Mouse (Mus musculus): Measurements from ENCODE around the gene Prr29. TPM values are rescaled to one million over a fixed set of nuclear protein-coding genes. Genes with fewer than 3 reads are reported as not detected.
"Not testable (repeated sequence)": the region's sequence is repeated elsewhere in the genome, so short reads cannot be mapped to it uniquely, and the experiment has no call there.

Prr29 gene
- total RNA-seq, 2 experiments from 2014 or later, result not detected

GRCm38 (mm10) chr11:106391546-106392188 is 26.4 kb downstream of the Prr29 start:
- DNase-seq (ENCODE audit: extremely low spot score in 1 of 2, low spot score in 2 of 2), result peak; percentile 63 to 74
- intact Hi-C loops (cut with DNase I), result loop anchor here (5.0 kb wide), 1 partner anchor 64 kb away; no protein-coding TSS in a partner anchor

GRCm38 (mm10) chr11:106392597-106393330 is 27.5 kb downstream of the Prr29 start:
- intact Hi-C loops (cut with DNase I), result loop anchor here (5.0 kb wide), 1 partner anchor 65 kb away; no protein-coding TSS in a partner anchor
- DNase-seq (ENCODE audit: extremely low spot score in 1 of 2, low spot score in 2 of 2), result no peak

GRCm38 (mm10) chr11:106393331-106393616 is 28.0 kb downstream of the Prr29 start:
- DNase-seq (ENCODE audit: extremely low spot score in 1 of 2, low spot score in 2 of 2), result no peak
- intact Hi-C loops (cut with DNase I), result loop anchor here (5.0 kb wide), 1 partner anchor 66 kb away; no protein-coding TSS in a partner anchor

- intact Hi-C loops (cut with DNase I), result loop anchor here (5.0 kb wide), 1 partner anchor 67 kb away; no protein-coding TSS in a partner anchor
- DNase-seq (ENCODE audit: extremely low spot score in 1 of 2, low spot score in 2 of 2), result not testable (repeated sequence)
These were observed 28.8 kb downstream of the Prr29 start for GRCm38 (mm10) chr11:106394055-106394454.

GRCm38 (mm10) chr11:106397656-106398055 is 32.4 kb downstream of the Prr29 start:
- no peak for DNase-seq (ENCODE audit: extremely low spot score in 1 of 2, low spot score in 2 of 2)
- intact Hi-C loops (cut with DNase I), result no loop called here

GRCm38 (mm10) chr11:106398481-106398880 is 33.2 kb downstream of the Prr29 start:
- no peak for DNase-seq (ENCODE audit: extremely low spot score in 1 of 2, low spot score in 2 of 2)
- intact Hi-C loops (cut with DNase I), result no loop called here

- intact Hi-C loops (cut with DNase I), result no loop called here
- no peak for DNase-seq (ENCODE audit: extremely low spot score in 1 of 2, low spot score in 2 of 2)
These were observed 44.7 kb downstream of the Prr29 start for GRCm38 (mm10) chr11:106410011-106410410.

GRCm38 (mm10) chr11:106410507-106410906 is 45.2 kb downstream of the Prr29 start:
- intact Hi-C loops (cut with DNase I), result no loop called here
- DNase-seq (ENCODE audit: extremely low spot score in 1 of 2, low spot score in 2 of 2), result no peak

GRCm38 (mm10) chr11:106411157-106411556 is 45.9 kb downstream of the Prr29 start:
- intact Hi-C loops (cut with DNase I), result no loop called here
- DNase-seq (ENCODE audit: extremely low spot score in 1 of 2, low spot score in 2 of 2), result no peak

- intact Hi-C loops (cut with DNase I), result no loop called here
- no peak for DNase-seq (ENCODE audit: extremely low spot score in 1 of 2, low spot score in 2 of 2)
These were observed 47.5 kb downstream of the Prr29 start for GRCm38 (mm10) chr11:106412641-106413360.

GRCm38 (mm10) chr11:106416331-106416730 is 51.1 kb downstream of the Prr29 start:
- intact Hi-C loops (cut with DNase I), result loop anchor here (5.0 kb wide), 2 partner anchors 211 to 326 kb away; no protein-coding TSS in a partner anchor
- DNase-seq (ENCODE audit: extremely low spot score in 1 of 2, low spot score in 2 of 2), result no peak

GRCm38 (mm10) chr11:106417860-106418259 is 52.6 kb downstream of the Prr29 start:
- intact Hi-C loops (cut with DNase I), result loop anchor here (1.0 to 5.0 kb wide), 3 partner anchors 74 to 324 kb away; no protein-coding TSS in a partner anchor
- no peak for DNase-seq (ENCODE audit: extremely low spot score in 1 of 2, low spot score in 2 of 2)

GRCm38 (mm10) chr11:106418622-106419196 is 53.4 kb downstream of the Prr29 start:
- DNase-seq (ENCODE audit: extremely low spot score in 1 of 2, low spot score in 2 of 2), result peak; percentile 82
- intact Hi-C loops (cut with DNase I), result loop anchor here (1.0 to 5.0 kb wide), 3 partner anchors 74 to 324 kb away; no protein-coding TSS in a partner anchor

- intact Hi-C loops (cut with DNase I), result loop anchor here (5.0 kb wide), 2 partner anchors 208 to 323 kb away; no protein-coding TSS in a partner anchor
These were observed 54.2 kb downstream of the Prr29 start for GRCm38 (mm10) chr11:106419262-106420102.

GRCm38 (mm10) chr11:106425201-106425600 is 59.9 kb downstream of the Prr29 start:
- intact Hi-C loops (cut with DNase I), result no loop called here
- no peak for DNase-seq (ENCODE audit: extremely low spot score in 1 of 2, low spot score in 2 of 2)

More at GRCm38 (mm10) chr11:106419262-106420102, 54.2 kb downstream of the Prr29 start:
- DNase-seq (ENCODE audit: extremely low spot score in 1 of 2, low spot score in 2 of 2), result no peak

- intact Hi-C loops (cut with DNase I), result no loop called here
- DNase-seq (ENCODE audit: extremely low spot score in 1 of 2, low spot score in 2 of 2), result no peak
These were observed 61.2 kb downstream of the Prr29 start for GRCm38 (mm10) chr11:106426447-106426846.

All from left cerebral cortex, postnatal 10 days (tissue).